Mouse (Mus musculus) stomach, postnatal 0 days (tissue): Measurements from ENCODE around the gene Por.

Experiments used
- CTCF ChIP-seq: IDR thresholded peaks from 2 replicates; pipeline ENCODE4 v1.5.1; 2016; ENCODE audit warnings: antibody characterized with exemption, low read depth, mild to moderate bottlenecking, moderate library complexity
- EP300 ChIP-seq: optimal IDR thresholded peaks from 2 replicates; pipeline ENCODE3; 2016; ENCODE audit warnings: antibody characterized with exemption

- TF ChIP-seq CTCF (no peak), EP300 (no peak)
These were observed 21.4 kb downstream of the Por start for GRCm38 (mm10) chr5:135691266-135691665.
